Mouse (Mus musculus) E14TG2a.4 (cell line): ENCODE measurements around the gene Lrrtm1.

Experiments
- H3K27me3 ChIP-seq: 2 replicates; pipeline ENCODE4 v1.6.1; 2014; ENCODE audit warnings: low read length, control low read depth; ENCODE audit not compliant: insufficient read depth
- H3K36me3 ChIP-seq: 2 replicates; pipeline ENCODE4 v1.6.1; 2014; ENCODE audit warnings: low read length, control low read depth; ENCODE audit not compliant: insufficient read depth
- H3K4me1 ChIP-seq: replicated peaks from 2 replicates; pipeline ENCODE4 v1.6.1; 2014; ENCODE audit warnings: low read depth, low read length, control low read depth
- H3K4me3 ChIP-seq: replicated peaks from 2 replicates; pipeline ENCODE4 v1.5.1; 2014; ENCODE audit warnings: mild to moderate bottlenecking, low read length
- H3K9me3 ChIP-seq: 2 replicates; pipeline ENCODE4 v1.6.1; 2014; ENCODE audit warnings: low read length, control low read depth
- CTCF ChIP-seq: conservative IDR thresholded peaks from 2 replicates; pipeline ENCODE4 v1.5.1; 2014; ENCODE audit warnings: low read length
- NANOG ChIP-seq: IDR thresholded peaks from 2 replicates; pipeline ENCODE4 v1.6.1; 2014; ENCODE audit warnings: borderline replicate concordance, low read length, mixed read lengths
- POU5F1 ChIP-seq: IDR thresholded peaks from 2 replicates; pipeline ENCODE4 v1.6.1; 2014; ENCODE audit warnings: low read length, borderline replicate concordance

Lrrtm1 gene

GRCm38 (mm10) chr6:77286317-77286716, 43.8 kb downstream of the Lrrtm1 start:
- Histone ChIP-seq H3K4me1 (no peaks in the 10 kb centered on the region), H3K27me3 (no peaks in the 10 kb centered on the region), H3K9me3 (no peaks in the 10 kb centered on the region), H3K4me3 (no peak overlapping the region), H3K36me3 (no peaks in the 10 kb centered on the region)
- TF ChIP-seq CTCF (no peak), POU5F1 (no peak), NANOG (no peak)

- H3K4me1 ChIP-seq, result no peaks in the 10 kb centered on the region
Observed at GRCm38 (mm10) chr6:77288402-77288801, 45.9 kb downstream of the Lrrtm1 start.

GRCm38 (mm10) chr6:77291415-77291814, 48.9 kb downstream of the Lrrtm1 start:
- no peak overlapping the region for H3K4me3 ChIP-seq
- no peaks in the 10 kb centered on the region for H3K4me1 ChIP-seq
- TF ChIP-seq CTCF (no peak), POU5F1 (no peak), NANOG (no peak)
- H3K9me3 ChIP-seq, result no peaks in the 10 kb centered on the region
- no peaks in the 10 kb centered on the region for H3K27me3 ChIP-seq
- H3K36me3 ChIP-seq, result no peaks in the 10 kb centered on the region

More at GRCm38 (mm10) chr6:77288402-77288801, 45.9 kb downstream of the Lrrtm1 start:
- Histone ChIP-seq H3K9me3 (no peaks in the 10 kb centered on the region), H3K36me3 (no peaks in the 10 kb centered on the region), H3K4me3 (no peak overlapping the region), H3K27me3 (no peaks in the 10 kb centered on the region)
- TF ChIP-seq NANOG (no peak), CTCF (no peak), POU5F1 (no peak)

- Histone ChIP-seq H3K4me3 (no peak overlapping the region), H3K27me3 (no peaks in the 10 kb centered on the region), H3K4me1 (no peaks in the 10 kb centered on the region), H3K9me3 (no peaks in the 10 kb centered on the region), H3K36me3 (no peaks in the 10 kb centered on the region)
- TF ChIP-seq CTCF, result no peak
- TF ChIP-seq NANOG, result no peak
- no peak for TF ChIP-seq POU5F1
Observed at GRCm38 (mm10) chr6:77301305-77301704, 58.8 kb downstream of the Lrrtm1 start.

GRCm38 (mm10) chr6:77306796-77307195, 64.3 kb downstream of the Lrrtm1 start:
- Histone ChIP-seq H3K4me1 (no peaks in the 10 kb centered on the region), H3K36me3 (no peaks in the 10 kb centered on the region), H3K9me3 (no peaks in the 10 kb centered on the region), H3K4me3 (no peak overlapping the region), H3K27me3 (no peaks in the 10 kb centered on the region)
- TF ChIP-seq CTCF, result no peak
- TF ChIP-seq POU5F1, result no peak
- TF ChIP-seq NANOG, result no peak
